Mouse (Mus musculus): Measurements from ENCODE around the gene Nlgn1. TPM values are rescaled to one million over a fixed set of nuclear protein-coding genes. Genes with fewer than 3 reads are reported as not detected.

Gene Nlgn1
- polyA plus RNA-seq, 2 experiments, result not detected

- no peak overlapping the region for H3K4me3 ChIP-seq (ENCODE audit: insufficient read depth in 1 of 2, low read depth in 2 of 2, low read length in 2 of 2)
- no peak for DNase-seq (ENCODE audit: low read depth in 3 of 3, low spot score in 3 of 3)
These were observed 524.7 kb downstream of the Nlgn1 start for GRCm38 (mm10) chr3:25807559-25807958.

GRCm38 (mm10) chr3:25781651-25782050, 550.6 kb downstream of the Nlgn1 start:
- WGBS (ENCODE audit: insufficient replicate concordance), result 44% methylated on average over 2 of the region's 2 CpGs
- no peak overlapping the region for H3K9ac ChIP-seq (replicated peaks)
- no peaks in the 10 kb centered on the region for H3K36me3 ChIP-seq (replicated peaks; ENCODE audit: control insufficient read depth, insufficient read depth, low read depth)
- H3K27me3 ChIP-seq (ENCODE audit: control insufficient read depth, insufficient read depth, low read length), result no peaks in the 10 kb centered on the region
- DNase-seq (ENCODE audit: low read depth in 3 of 3, low spot score in 3 of 3), result no peak
- no peak for TF ChIP-seq CTCF (IDR thresholded peaks at IDR 0.05; ENCODE audit: low read depth)
- no peak for TF ChIP-seq EP300 (IDR thresholded peaks at IDR 0.05; ENCODE audit: low read depth)
- H3K9me3 ChIP-seq (ENCODE audit: control insufficient read depth, low read length), result no peaks in the 10 kb centered on the region
- ATAC-seq (ENCODE audit: insufficient read depth), result no peak
- no peak overlapping the region for H3K4me2 ChIP-seq (ENCODE audit: low read depth)
- no peaks in the 10 kb centered on the region for H3K4me1 ChIP-seq (replicated peaks; ENCODE audit: control insufficient read depth in 2 of 2, insufficient read depth in 2 of 2, low read length in 1 of 2)
- H3K27ac ChIP-seq, result no peak overlapping the region
- no peak overlapping the region for H3K4me3 ChIP-seq (ENCODE audit: insufficient read depth in 1 of 2, low read depth in 2 of 2, low read length in 2 of 2)

More at GRCm38 (mm10) chr3:25807559-25807958, 524.7 kb downstream of the Nlgn1 start:
- H3K9me3 ChIP-seq (ENCODE audit: control insufficient read depth, low read length), result no peaks in the 10 kb centered on the region
- no peaks in the 10 kb centered on the region for H3K27me3 ChIP-seq (ENCODE audit: control insufficient read depth, insufficient read depth, low read length)
- WGBS (ENCODE audit: insufficient replicate concordance), result 60% methylated on average over 3 of the region's 3 CpGs
- H3K4me1 ChIP-seq (replicated peaks; ENCODE audit: control insufficient read depth in 2 of 2, insufficient read depth in 2 of 2, low read length in 1 of 2), result no peaks in the 10 kb centered on the region
- no peaks in the 10 kb centered on the region for H3K36me3 ChIP-seq (replicated peaks; ENCODE audit: control insufficient read depth, insufficient read depth, low read depth)
- H3K4me2 ChIP-seq (ENCODE audit: low read depth), result no peak overlapping the region
- H3K9ac ChIP-seq (replicated peaks), result no peak overlapping the region
- no peak for TF ChIP-seq CTCF (IDR thresholded peaks at IDR 0.05; ENCODE audit: low read depth)
- no peak for TF ChIP-seq EP300 (IDR thresholded peaks at IDR 0.05; ENCODE audit: low read depth)
- no peak overlapping the region for H3K27ac ChIP-seq
- ATAC-seq (ENCODE audit: insufficient read depth), result no peak

GRCm38 (mm10) chr3:25775437-25775836, 556.8 kb downstream of the Nlgn1 start:
- H3K27ac ChIP-seq, result no peak overlapping the region
- no peak overlapping the region for H3K4me2 ChIP-seq (ENCODE audit: low read depth)
- DNase-seq (ENCODE audit: low read depth in 3 of 3, low spot score in 3 of 3), result no peak
- H3K27me3 ChIP-seq (ENCODE audit: control insufficient read depth, insufficient read depth, low read length), result no peaks in the 10 kb centered on the region
- H3K36me3 ChIP-seq (replicated peaks; ENCODE audit: control insufficient read depth, insufficient read depth, low read depth), result no peaks in the 10 kb centered on the region
- 69% methylated on average over 6 of the region's 6 CpGs for WGBS (ENCODE audit: insufficient replicate concordance)
- no peak overlapping the region for H3K9ac ChIP-seq (replicated peaks)
- H3K4me1 ChIP-seq (replicated peaks; ENCODE audit: control insufficient read depth in 2 of 2, insufficient read depth in 2 of 2, low read length in 1 of 2), result no peaks in the 10 kb centered on the region
- no peak overlapping the region for H3K4me3 ChIP-seq (ENCODE audit: insufficient read depth in 1 of 2, low read depth in 2 of 2, low read length in 2 of 2)
- no peaks in the 10 kb centered on the region for H3K9me3 ChIP-seq (ENCODE audit: control insufficient read depth, low read length)
- no peak for TF ChIP-seq EP300 (IDR thresholded peaks at IDR 0.05; ENCODE audit: low read depth)
- no peak for TF ChIP-seq CTCF (IDR thresholded peaks at IDR 0.05; ENCODE audit: low read depth)
- no peak for ATAC-seq (ENCODE audit: insufficient read depth)

GRCm38 (mm10) chr3:25773908-25774307, 558.4 kb downstream of the Nlgn1 start:
- TF ChIP-seq EP300 (IDR thresholded peaks at IDR 0.05; ENCODE audit: low read depth) (no peak), CTCF (IDR thresholded peaks at IDR 0.05; ENCODE audit: low read depth) (no peak)
- ATAC-seq (ENCODE audit: insufficient read depth), result no peak
- WGBS (ENCODE audit: insufficient replicate concordance), result 61% methylated on average over 4 of the region's 4 CpGs

GRCm38 (mm10) chr3:25773467-25773866, 558.8 kb downstream of the Nlgn1 start:
- no peaks in the 10 kb centered on the region for H3K4me1 ChIP-seq (replicated peaks; ENCODE audit: control insufficient read depth in 2 of 2, insufficient read depth in 2 of 2, low read length in 1 of 2)
- no peak overlapping the region for H3K9ac ChIP-seq (replicated peaks)
- H3K4me3 ChIP-seq (ENCODE audit: insufficient read depth in 1 of 2, low read depth in 2 of 2, low read length in 2 of 2), result no peak overlapping the region
- no peak for DNase-seq (ENCODE audit: low read depth in 3 of 3, low spot score in 3 of 3)
- H3K4me2 ChIP-seq (ENCODE audit: low read depth), result no peak overlapping the region
- H3K9me3 ChIP-seq (ENCODE audit: control insufficient read depth, low read length), result no peaks in the 10 kb centered on the region
- no peak for ATAC-seq (ENCODE audit: insufficient read depth)
- no peak overlapping the region for H3K27ac ChIP-seq
- no peaks in the 10 kb centered on the region for H3K36me3 ChIP-seq (replicated peaks; ENCODE audit: control insufficient read depth, insufficient read depth, low read depth)
- H3K27me3 ChIP-seq (ENCODE audit: control insufficient read depth, insufficient read depth, low read length), result no peaks in the 10 kb centered on the region
- TF ChIP-seq CTCF (IDR thresholded peaks at IDR 0.05; ENCODE audit: low read depth) (no peak), EP300 (IDR thresholded peaks at IDR 0.05; ENCODE audit: low read depth) (no peak)

More at GRCm38 (mm10) chr3:25773908-25774307, 558.4 kb downstream of the Nlgn1 start:
- Histone ChIP-seq H3K9ac (replicated peaks) (no peak overlapping the region), H3K4me2 (ENCODE audit: low read depth) (no peak overlapping the region), H3K27ac (no peak overlapping the region), H3K9me3 (ENCODE audit: control insufficient read depth, low read length) (no peaks in the 10 kb centered on the region), H3K36me3 (replicated peaks; ENCODE audit: control insufficient read depth, insufficient read depth, low read depth) (no peaks in the 10 kb centered on the region), H3K4me1 (replicated peaks; ENCODE audit: control insufficient read depth in 2 of 2, insufficient read depth in 2 of 2, low read length in 1 of 2) (no peaks in the 10 kb centered on the region), H3K4me3 (ENCODE audit: insufficient read depth in 1 of 2, low read depth in 2 of 2, low read length in 2 of 2) (no peak overlapping the region), H3K27me3 (ENCODE audit: control insufficient read depth, insufficient read depth, low read length) (no peaks in the 10 kb centered on the region)
- DNase-seq (ENCODE audit: low read depth in 3 of 3, low spot score in 3 of 3), result no peak

Data from liver, embryonic 14.5 days (tissue).